Mouse (Mus musculus) testis, adult 2 months (tissue): ENCODE measurements at regions not wholly inside any gene's neighbourhood (a gene's known extent, or its start where the extent isn't known, plus 50 kb on each side); places are given as distances from the start of the nearest gene placed in this dataset.

ENCODE experiments used
- CTCF ChIP-seq: fragments of 200-500 bp; IDR thresholded peaks from 2 replicates; pipeline ENCODE4 v1.5.1; 2012; ENCODE audit warnings: low read depth, mild to moderate bottlenecking, inconsistent platforms, low read length, moderate library complexity; ENCODE audit not compliant: control insufficient read depth, insufficient read depth, insufficient replicate concordance
- POLR2A ChIP-seq: fragments of 200-500 bp; IDR thresholded peaks from 2 replicates; pipeline ENCODE4 v1.6.1; 2012; ENCODE audit warnings: low read depth, mild to moderate bottlenecking, inconsistent platforms, low read length, moderate library complexity; ENCODE audit not compliant: control insufficient read depth

GRCm38 (mm10) chr5:106172162-106172561 is 285.8 kb downstream of the Barhl2 start:
- TF ChIP-seq POLR2A = no peak
- no peak for TF ChIP-seq CTCF
